Mouse (Mus musculus): ENCODE results near the gene Fxr2.

DNA sequence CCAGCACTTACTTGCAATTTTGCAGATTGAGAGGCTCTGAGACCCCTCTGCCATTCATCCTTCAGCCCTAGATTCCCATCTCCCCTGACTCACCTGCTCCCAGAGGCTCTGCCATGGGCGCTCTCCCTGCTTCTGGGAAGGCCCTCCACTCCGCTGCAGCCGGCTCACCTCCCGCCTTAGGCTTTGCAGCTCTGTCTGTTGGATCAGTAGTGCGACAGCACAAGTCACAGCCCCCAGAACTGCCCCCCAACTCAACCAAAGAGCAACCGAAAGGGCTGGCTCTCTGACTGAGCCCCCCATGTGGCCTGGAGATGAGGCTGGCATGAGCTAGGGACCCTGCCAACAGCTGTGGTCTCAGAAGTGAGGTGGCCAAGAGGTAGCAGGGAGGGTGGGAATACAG lies 52.1 kb downstream of the Fxr2 start:
- TF ChIP-seq POLR2A (IDR thresholded peaks at IDR 0.05; ENCODE audit: borderline replicate concordance, extremely low read depth, low read depth, low read length), result no peak
- TF ChIP-seq CTCF (IDR thresholded peaks at IDR 0.05; ENCODE audit: insufficient read depth, low read length), result no peak
